Mouse (Mus musculus) lung, postnatal 0 days (tissue): ENCODE measurements at regions not wholly inside any gene's neighbourhood (a gene's known extent, or its start where the extent isn't known, plus 50 kb on each side); places are given as distances from the start of the nearest gene placed in this dataset.

Experiments
- ATAC-seq: fragments of 200-750 bp; cut with Nextera tagmentation; 2 replicates; pipeline ENCODE4 v1.8.0; 2017; ENCODE audit warnings: moderate library complexity
- DNase-seq: peaks from one replicate; pipeline ENCODE4 v3.0.0-alpha.2; 2016; ENCODE audit warnings: low spot score
- H3K27ac ChIP-seq: fragments of 300-500 bp; sonication (generic); 2 replicates; pipeline ENCODE4 v1.5.1; 2014; ENCODE audit warnings: antibody characterized with exemption, mild to moderate bottlenecking, low read length, mixed read lengths
- H3K27me3 ChIP-seq: fragments of 300-500 bp; sonication (generic); replicated peaks from 2 replicates; pipeline ENCODE4 v1.6.1; 2014; ENCODE audit warnings: low read length, mixed read lengths; ENCODE audit not compliant: insufficient read depth
- H3K36me3 ChIP-seq: fragments of 300-500 bp; sonication (generic); 2 replicates; pipeline ENCODE4 v1.6.1; 2014; ENCODE audit warnings: low read length, mixed read lengths; ENCODE audit not compliant: insufficient read depth
- H3K4me1 ChIP-seq: fragments of 300-500 bp; sonication (generic); 2 replicates; pipeline ENCODE4 v1.6.1; 2014; ENCODE audit warnings: antibody characterized with exemption, low read depth, low read length, mixed read lengths; ENCODE audit not compliant: insufficient read depth
- H3K4me2 ChIP-seq: fragments of 300-500 bp; sonication (generic); replicated peaks from 2 replicates; pipeline ENCODE4 v1.6.1; 2014; ENCODE audit warnings: low read depth, mild to moderate bottlenecking, low read length, moderate library complexity, mixed read lengths
- H3K4me3 ChIP-seq: fragments of 300-500 bp; sonication (generic); 2 replicates; pipeline ENCODE4 v1.5.1; 2014; ENCODE audit warnings: low read depth, low read length
- H3K9ac ChIP-seq: fragments of 300-500 bp; sonication (generic); replicated peaks from 2 replicates; pipeline ENCODE4 v1.6.1; 2014; ENCODE audit warnings: low read depth, mild to moderate bottlenecking
- H3K9me3 ChIP-seq: fragments of 300-500 bp; sonication (generic); 2 replicates; pipeline ENCODE4 v1.6.1; 2016; ENCODE audit warnings: low read length, mixed read lengths
- CTCF ChIP-seq: IDR thresholded peaks from 2 replicates; pipeline ENCODE4 v1.5.1; 2016; ENCODE audit warnings: antibody characterized with exemption, mild to moderate bottlenecking
- EP300 ChIP-seq: IDR thresholded peaks from 2 replicates; pipeline ENCODE4 v1.6.1; 2016; ENCODE audit warnings: antibody characterized with exemption, mild to moderate bottlenecking, control low read depth
- WGBS: fragments of 180-500 bp; shearing (Covaris S2); extraction: QIAGEN DNeasy Blood & Tissue Kit; methylation state at CpG from one replicate; pipeline ENCODE4 v1.1.7; 2014; 5-methylcytosine and 5-hydroxymethylcytosine counted together

- ATAC-seq (no peak), DNase-seq (no peak)
- WGBS: 44% methylated on average over 1 of the region's 1 CpGs
- Histone ChIP-seq H3K9me3 (no peaks in the 10 kb centered on the region), H3K4me1 (no peaks in the 10 kb centered on the region), H3K27me3 (no peaks in the 10 kb centered on the region), H3K27ac (no peak overlapping the region), H3K9ac (no peak overlapping the region), H3K36me3 (no peaks in the 10 kb centered on the region), H3K4me2 (no peak overlapping the region), H3K4me3 (no peak overlapping the region)
- no peak for TF ChIP-seq EP300
- no peak for TF ChIP-seq CTCF
These were observed 516.8 kb downstream of the Gabrg2 start for GRCm38 (mm10) chr11:41483881-41484280.

DNA sequence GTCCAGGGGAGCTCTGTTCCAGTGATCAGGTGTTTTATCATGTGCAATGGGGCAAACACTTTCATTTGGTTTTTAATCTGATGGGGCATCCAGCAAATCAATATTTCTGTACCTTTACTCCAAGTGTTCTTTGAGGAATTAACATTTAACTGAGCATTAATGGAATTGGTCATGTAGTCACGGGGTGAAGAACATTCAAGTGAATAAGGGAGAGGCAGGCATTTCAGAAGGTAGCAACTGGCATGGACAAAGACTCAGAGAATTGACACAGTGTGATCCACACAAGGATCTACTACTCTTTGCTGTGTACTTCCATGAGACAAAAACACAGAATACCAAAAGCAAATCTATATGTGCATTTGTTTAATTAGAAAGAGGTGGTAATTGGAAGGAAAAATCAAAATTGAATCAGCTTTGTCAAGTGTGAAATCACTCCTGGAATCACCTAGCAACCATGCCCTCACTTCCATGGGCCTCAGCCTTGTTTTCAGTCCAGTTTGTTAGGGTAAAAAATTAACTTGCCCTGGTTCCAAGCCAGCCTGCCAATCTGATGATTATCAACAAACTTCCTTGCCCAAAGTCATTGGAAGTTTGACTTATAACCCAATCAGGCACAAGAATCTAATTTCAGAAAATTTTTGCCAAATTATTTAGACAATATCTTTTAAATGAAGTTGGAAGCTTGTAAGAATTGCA, 529.6 kb downstream of the Gabrg2 start:
- DNase-seq (no peak), ATAC-seq (no peak)
- Histone ChIP-seq H3K9me3 (no peaks in the 10 kb centered on the region), H3K27me3 (no peaks in the 10 kb centered on the region), H3K4me2 (no peak overlapping the region), H3K4me1 (no peaks in the 10 kb centered on the region), H3K36me3 (no peaks in the 10 kb centered on the region), H3K4me3 (no peak overlapping the region), H3K27ac (no peak overlapping the region), H3K9ac (no peak overlapping the region)
- TF ChIP-seq EP300: no peak
- no peak for TF ChIP-seq CTCF
- WGBS: 51% methylated on average over 1 of the region's 1 CpGs

DNA sequence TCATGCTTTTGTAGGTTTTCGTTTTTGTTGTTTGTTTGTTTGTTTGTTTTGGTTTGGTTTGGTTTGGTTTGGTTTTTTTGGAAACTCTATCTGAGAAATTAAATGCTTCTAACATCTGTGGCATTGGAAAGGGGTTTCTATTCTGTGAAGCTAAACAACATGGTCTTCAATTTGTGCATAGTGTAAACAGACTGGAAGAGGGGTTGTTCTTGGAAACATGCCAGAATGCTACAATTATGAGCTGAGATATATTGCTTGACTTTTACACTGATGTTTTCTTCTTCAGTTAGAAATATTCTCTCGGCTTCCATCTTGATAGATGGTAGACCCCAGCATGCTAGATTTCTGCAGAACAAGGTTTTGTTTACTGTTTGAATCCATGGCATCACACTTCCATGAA, 533.3 kb downstream of the Gabrg2 start:
- WGBS: 45% methylated on average over 2 of the region's 2 CpGs
- Histone ChIP-seq H3K4me1 (no peaks in the 10 kb centered on the region), H3K27ac (no peak overlapping the region), H3K36me3 (no peaks in the 10 kb centered on the region), H3K27me3 (no peaks in the 10 kb centered on the region), H3K9ac (no peak overlapping the region), H3K4me3 (no peak overlapping the region), H3K9me3 (no peaks in the 10 kb centered on the region), H3K4me2 (no peak overlapping the region)
- ATAC-seq (no peak), DNase-seq (no peak)
- TF ChIP-seq EP300: no peak
- TF ChIP-seq CTCF: no peak

DNA sequence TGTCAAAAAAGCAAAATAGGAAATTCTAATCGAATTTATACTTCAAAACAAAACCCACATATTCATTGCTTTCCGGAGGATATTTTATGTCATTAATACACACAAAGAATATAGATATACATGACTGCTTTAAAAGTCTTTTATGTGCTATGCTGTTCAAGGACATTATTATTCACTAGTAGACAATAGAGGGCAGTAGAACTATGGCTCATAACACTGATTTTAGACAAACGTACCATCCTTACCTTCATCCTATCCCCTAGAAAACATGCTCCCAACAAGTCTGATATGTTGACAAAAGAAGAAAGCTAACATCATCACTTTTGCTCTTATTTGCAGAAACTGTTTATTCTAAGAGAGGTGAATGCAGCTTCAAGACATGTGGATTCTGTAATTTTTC, 566.8 kb downstream of the Gabrg2 start:
- DNase-seq (peak; percentile 6), ATAC-seq (no peak)
- H3K4me3 ChIP-seq: no peak overlapping the region
- no peak overlapping the region for H3K4me2 ChIP-seq
- no peaks in the 10 kb centered on the region for H3K4me1 ChIP-seq
- H3K27me3 ChIP-seq: no peaks in the 10 kb centered on the region
- H3K27ac ChIP-seq: no peak overlapping the region
- 61% methylated on average over 3 of the region's 3 CpGs for WGBS
- H3K9ac ChIP-seq: no peak overlapping the region
- H3K36me3 ChIP-seq: no peaks in the 10 kb centered on the region
- H3K9me3 ChIP-seq: no peaks in the 10 kb centered on the region
- peak; percentile 30 for TF ChIP-seq CTCF
- TF ChIP-seq EP300: no peak

GRCm38 (mm10) chr11:41425592-41425991, 575.1 kb downstream of the Gabrg2 start:
- Histone ChIP-seq H3K4me3 (no peak overlapping the region), H3K4me2 (no peak overlapping the region), H3K36me3 (no peaks in the 10 kb centered on the region), H3K9me3 (no peaks in the 10 kb centered on the region), H3K4me1 (no peaks in the 10 kb centered on the region), H3K27ac (no peak overlapping the region), H3K27me3 (no peaks in the 10 kb centered on the region), H3K9ac (no peak overlapping the region)
- 59% methylated on average over 4 of the region's 4 CpGs for WGBS
- TF ChIP-seq EP300 (no peak), CTCF (no peak)
- DNase-seq (no peak), ATAC-seq (no peak)
